Mouse (Mus musculus): ENCODE data around the gene Tlk1.

- TF ChIP-seq CTCF (IDR thresholded peaks at IDR 0.05; ENCODE audit: low read depth) (no peak), EP300 (optimal IDR thresholded peaks at IDR 0.05) (no peak)
Observed at GRCm38 (mm10) chr2:70870819-70871218, 45.3 kb upstream of the Tlk1 start.
